Mouse (Mus musculus) midbrain, embryonic 11.5 days (tissue): ENCODE data around the gene Clec16a. TPM values are rescaled to one million over a fixed set of nuclear protein-coding genes. Genes with fewer than 3 reads are reported as not detected.

Experiments
- ATAC-seq: fragments of 200-750 bp; cut with Nextera tagmentation; 2 replicates; pipeline ENCODE4 v1.8.0; 2017; ENCODE audit warnings: moderate TSS enrichment, moderate library complexity; ENCODE audit not compliant: low FRiP score
- DNase-seq: peaks from one replicate; pipeline ENCODE4 v3.0.0; 2015; ENCODE audit warnings: low spot score; ENCODE audit errors: missing footprints
- H3K27ac ChIP-seq: fragments of 300-500 bp; sonication (generic); 2 replicates; pipeline ENCODE4 v1.5.1; 2014; ENCODE audit warnings: low read depth, low read length
- H3K27me3 ChIP-seq: fragments of 300-500 bp; sonication (generic); 2 replicates; pipeline ENCODE4 v1.6.1; 2014; ENCODE audit warnings: mild to moderate bottlenecking, low read length, moderate library complexity, mixed read lengths; ENCODE audit not compliant: control insufficient read depth, insufficient read depth
- H3K36me3 ChIP-seq: fragments of 300-500 bp; sonication (generic); 2 replicates; pipeline ENCODE4 v1.6.1; 2014; ENCODE audit warnings: mild to moderate bottlenecking, low read length, moderate library complexity, mixed read lengths; ENCODE audit not compliant: control insufficient read depth, insufficient read depth
- H3K4me1 ChIP-seq: fragments of 300-500 bp; sonication (generic); 2 replicates; pipeline ENCODE4 v1.6.1; 2014; ENCODE audit warnings: low read length; ENCODE audit not compliant: control insufficient read depth, insufficient read depth
- H3K4me2 ChIP-seq: fragments of 300-500 bp; sonication (generic); 2 replicates; pipeline ENCODE4 v1.6.1; 2014; ENCODE audit warnings: mild to moderate bottlenecking, moderate library complexity
- H3K4me3 ChIP-seq: fragments of 300-500 bp; sonication (generic); 2 replicates; pipeline ENCODE4 v1.5.1; 2014; ENCODE audit warnings: low read depth, low read length
- H3K9ac ChIP-seq: fragments of 300-500 bp; sonication (generic); 2 replicates; pipeline ENCODE4 v1.6.1; 2014; ENCODE audit warnings: low read length
- H3K9me3 ChIP-seq: fragments of 300-500 bp; sonication (generic); 2 replicates; pipeline ENCODE4 v1.6.1; 2016; ENCODE audit warnings: low read length; ENCODE audit not compliant: control insufficient read depth
- WGBS: fragments of 180-500 bp; shearing (Covaris S2); extraction: QIAGEN DNeasy Blood & Tissue Kit; methylation state at CpG from one replicate; pipeline ENCODE4 v1.1.7; 2014; 5-methylcytosine and 5-hydroxymethylcytosine counted together
- polyA plus RNA-seq: library from polyadenylated mRNA; unstranded; fragments of >200 nt; fragmentation: Nextera tagmentation; extraction: Ambion mirVana; gene quantifications from 2 replicates; pipeline ENCODE4 v1.2.1, GENCODE M21; 2014

Gene Clec16a
- polyA plus RNA-seq, 1 experiment from 2014 or later = 41.2 TPM

DNA sequence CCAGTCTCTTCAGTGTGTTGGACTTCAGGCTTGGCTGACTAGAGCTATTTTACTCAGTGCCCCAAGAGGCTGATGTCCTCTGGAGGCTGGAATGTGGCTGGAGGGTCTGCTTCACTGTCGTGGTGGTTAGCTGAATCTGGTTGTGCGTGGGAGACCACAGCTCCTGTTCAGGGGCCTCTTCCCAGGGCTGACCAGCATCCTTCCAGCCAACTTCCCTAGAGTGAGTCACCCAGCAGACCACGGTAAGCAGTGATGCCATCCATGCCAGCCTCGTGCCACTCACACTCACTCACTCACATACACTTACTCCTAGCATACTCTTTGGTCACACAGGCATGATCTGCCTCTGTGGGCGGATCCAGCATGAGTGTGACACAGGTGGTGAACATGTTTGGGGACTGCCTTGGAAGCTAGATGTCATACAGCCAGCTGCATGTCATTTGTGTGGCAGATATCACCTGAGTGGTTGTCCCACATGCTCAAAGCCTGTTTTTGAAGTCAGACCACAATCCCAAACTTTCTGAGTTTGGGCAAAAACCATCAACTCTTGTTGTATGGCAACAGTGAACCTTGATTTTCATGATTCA, 24.8 kb downstream of the Clec16a start:
- H3K9me3 ChIP-seq = no peaks in the 10 kb centered on the region

DNA sequence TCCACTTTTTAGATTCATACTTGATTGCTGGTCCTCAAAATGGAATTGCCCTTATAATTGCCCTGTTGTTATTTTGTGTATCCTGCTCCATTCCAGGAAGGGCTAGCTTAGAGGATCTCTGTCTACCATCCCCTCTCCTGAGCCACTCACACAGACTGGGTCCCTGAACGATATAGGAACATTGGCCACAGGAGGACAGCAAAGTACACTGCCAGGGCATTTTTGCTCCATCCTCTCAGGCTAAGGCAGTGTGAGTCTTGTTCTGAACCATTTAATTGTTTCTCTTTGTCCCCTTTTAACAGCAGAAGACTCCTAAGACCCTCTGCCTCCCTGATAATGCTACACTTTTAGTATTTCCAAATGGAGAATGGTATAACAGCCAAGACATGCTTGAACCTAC, 25.6 kb downstream of the Clec16a start:
- H3K4me2 ChIP-seq = no peak overlapping the region
- H3K27ac ChIP-seq = no peak overlapping the region
- DNase-seq (no peak), ATAC-seq (no peak)
- H3K9ac ChIP-seq = no peak overlapping the region
- no peaks in the 10 kb centered on the region for H3K36me3 ChIP-seq
- no peaks in the 10 kb centered on the region for H3K9me3 ChIP-seq
- no peak overlapping the region for H3K4me3 ChIP-seq
- WGBS = 70% methylated on average over 1 of the region's 1 CpGs
- no peaks in the 10 kb centered on the region for H3K27me3 ChIP-seq
- H3K4me1 ChIP-seq = no peaks in the 10 kb centered on the region

More for the DNA sequence above, 24.8 kb downstream of the Clec16a start:
- WGBS = 82% methylated on average over 5 of the region's 5 CpGs
- Histone ChIP-seq H3K9ac (no peak overlapping the region), H3K27ac (no peak overlapping the region), H3K4me2 (no peak overlapping the region), H3K36me3 (no peaks in the 10 kb centered on the region), H3K4me1 (no peaks in the 10 kb centered on the region), H3K4me3 (no peak overlapping the region), H3K27me3 (no peaks in the 10 kb centered on the region)
- DNase-seq (no peak), ATAC-seq (no peak)

DNA sequence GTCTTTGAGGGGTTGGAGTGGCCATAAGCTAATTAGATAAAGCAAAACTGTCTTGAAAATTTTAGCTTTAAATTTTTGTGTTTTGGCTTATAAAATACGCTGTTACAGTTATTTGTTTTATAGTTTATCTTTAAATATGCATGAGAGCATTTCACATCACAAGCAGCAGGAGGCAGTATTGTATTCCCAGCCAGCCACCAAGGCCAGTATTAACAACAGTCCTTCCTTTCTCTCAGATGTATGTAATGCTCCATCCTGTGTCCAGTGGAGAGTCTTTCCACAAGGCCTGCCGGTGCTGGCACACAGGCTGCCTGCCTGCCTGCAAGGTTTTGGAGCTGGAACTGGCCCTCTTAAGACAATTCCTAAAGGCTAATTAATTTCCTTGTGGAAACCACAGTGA, 26.7 kb downstream of the Clec16a start:
- no peak overlapping the region for H3K4me2 ChIP-seq
- no peak overlapping the region for H3K27ac ChIP-seq
- ATAC-seq (no peak), DNase-seq (no peak)
- no peak overlapping the region for H3K4me3 ChIP-seq
- H3K9ac ChIP-seq = no peak overlapping the region
- H3K27me3 ChIP-seq = no peaks in the 10 kb centered on the region
- no peaks in the 10 kb centered on the region for H3K36me3 ChIP-seq
- H3K9me3 ChIP-seq = no peaks in the 10 kb centered on the region
- WGBS = 62% methylated on average over 2 of the region's 2 CpGs
- no peaks in the 10 kb centered on the region for H3K4me1 ChIP-seq

GRCm38 (mm10) chr16:10574936-10575335, 29.8 kb downstream of the Clec16a start:
- WGBS = 74% methylated on average over 2 of the region's 2 CpGs

DNA sequence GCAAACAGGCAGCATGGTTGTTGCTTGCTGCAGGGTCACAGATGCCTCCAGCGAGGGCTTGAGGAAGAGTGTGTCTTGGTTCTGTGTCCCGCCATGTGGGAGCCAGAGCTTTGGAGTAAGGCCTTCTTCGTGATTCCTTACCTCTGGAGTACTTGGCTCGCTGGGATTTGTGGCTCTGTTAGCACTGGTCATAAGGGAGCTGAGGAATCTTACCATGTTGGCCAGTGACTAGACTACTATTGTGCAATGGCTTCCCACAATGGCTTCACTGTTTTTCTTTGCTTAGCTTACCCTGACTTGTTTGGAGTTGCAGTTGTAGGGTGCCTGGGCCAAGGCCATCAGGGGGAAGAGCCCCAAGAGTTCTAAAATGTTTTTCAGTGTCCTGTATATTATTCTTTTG, 30.8 kb downstream of the Clec16a start:
- no peak overlapping the region for H3K4me2 ChIP-seq
- WGBS = 89% methylated on average over 4 of the region's 4 CpGs
- DNase-seq (no peak), ATAC-seq (no peak)
- H3K27me3 ChIP-seq = no peaks in the 10 kb centered on the region
- no peak overlapping the region for H3K9ac ChIP-seq
- H3K4me1 ChIP-seq = no peaks in the 10 kb centered on the region
- H3K36me3 ChIP-seq = no peaks in the 10 kb centered on the region
- H3K9me3 ChIP-seq = no peaks in the 10 kb centered on the region
- H3K27ac ChIP-seq = no peak overlapping the region
- no peak overlapping the region for H3K4me3 ChIP-seq

More at GRCm38 (mm10) chr16:10574936-10575335, 29.8 kb downstream of the Clec16a start:
- H3K27ac ChIP-seq = no peak overlapping the region
- H3K9ac ChIP-seq = no peak overlapping the region
- H3K36me3 ChIP-seq = no peaks in the 10 kb centered on the region
- H3K4me2 ChIP-seq = no peak overlapping the region
- H3K4me1 ChIP-seq = no peaks in the 10 kb centered on the region
- ATAC-seq (no peak), DNase-seq (no peak)
- H3K4me3 ChIP-seq = no peak overlapping the region
- H3K27me3 ChIP-seq = no peaks in the 10 kb centered on the region
- no peaks in the 10 kb centered on the region for H3K9me3 ChIP-seq

DNA sequence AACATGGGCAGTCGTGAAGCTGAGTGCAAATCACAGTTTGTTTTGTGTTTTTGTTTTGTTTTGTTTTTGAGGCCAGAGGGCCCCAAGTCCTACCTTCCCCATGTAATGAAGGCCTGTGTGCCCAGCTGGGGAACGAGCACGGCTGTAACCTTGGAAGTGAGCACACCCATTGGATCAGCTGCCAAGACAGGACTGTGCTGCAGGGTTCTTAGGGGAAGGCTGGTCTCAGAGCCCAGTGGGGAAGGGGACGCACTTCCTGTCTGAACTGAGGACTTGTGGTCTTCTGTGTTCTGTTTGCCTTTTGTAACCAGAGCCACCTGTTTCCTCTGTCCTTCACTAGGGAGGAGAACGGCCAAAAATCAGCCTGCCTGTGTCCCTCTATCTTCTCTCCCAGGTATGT, 32.4 kb downstream of the Clec16a start:
- H3K27me3 ChIP-seq = no peaks in the 10 kb centered on the region
- ATAC-seq (no peak), DNase-seq (no peak)
- H3K4me2 ChIP-seq = no peak overlapping the region
- H3K27ac ChIP-seq = no peak overlapping the region
- H3K4me3 ChIP-seq = no peak overlapping the region
- H3K9me3 ChIP-seq = no peaks in the 10 kb centered on the region
- no peaks in the 10 kb centered on the region for H3K4me1 ChIP-seq
- no peaks in the 10 kb centered on the region for H3K36me3 ChIP-seq
- no peak overlapping the region for H3K9ac ChIP-seq
- WGBS = 72% methylated on average over 5 of the region's 5 CpGs

DNA sequence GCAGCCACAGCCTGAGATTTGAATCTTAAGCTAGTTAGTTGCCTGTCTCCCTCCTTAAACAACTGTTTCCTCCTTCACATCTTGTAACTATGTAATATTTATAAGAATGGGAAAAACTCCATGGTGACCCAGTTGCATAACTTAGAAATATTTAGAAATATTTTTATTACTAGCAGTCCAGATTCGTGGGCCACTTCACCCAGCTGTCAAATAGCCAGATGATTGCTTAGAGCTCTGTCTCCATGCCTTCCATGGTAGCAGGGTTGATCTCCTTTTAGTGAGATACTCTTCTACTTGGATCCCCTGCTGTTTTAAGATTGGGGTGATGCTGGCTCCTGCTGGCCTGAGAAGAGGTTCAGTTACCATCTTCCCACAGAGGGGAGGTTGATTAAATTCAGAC, 33.2 kb downstream of the Clec16a start:
- DNase-seq = no peak
- H3K4me2 ChIP-seq = no peak overlapping the region
- no peaks in the 10 kb centered on the region for H3K36me3 ChIP-seq
- H3K27me3 ChIP-seq = no peaks in the 10 kb centered on the region
- 78% methylated on average over 1 of the region's 1 CpGs for WGBS
- H3K4me3 ChIP-seq = no peak overlapping the region
- H3K4me1 ChIP-seq = no peaks in the 10 kb centered on the region
- no peak for ATAC-seq
- H3K9ac ChIP-seq = no peak overlapping the region
- no peak overlapping the region for H3K27ac ChIP-seq
- H3K9me3 ChIP-seq = no peaks in the 10 kb centered on the region

GRCm38 (mm10) chr16:10581234-10581898, 36.2 kb downstream of the Clec16a start:
- Histone ChIP-seq H3K4me1 (no peaks in the 10 kb centered on the region), H3K27ac (no peak overlapping the region), H3K9ac (no peak overlapping the region), H3K4me2 (no peak overlapping the region), H3K9me3 (no peaks in the 10 kb centered on the region), H3K4me3 (no peak overlapping the region), H3K36me3 (no peaks in the 10 kb centered on the region), H3K27me3 (no peaks in the 10 kb centered on the region)
- DNase-seq = no peak
- 96% methylated on average over 2 of the region's 2 CpGs for WGBS
- no peak for ATAC-seq

DNA sequence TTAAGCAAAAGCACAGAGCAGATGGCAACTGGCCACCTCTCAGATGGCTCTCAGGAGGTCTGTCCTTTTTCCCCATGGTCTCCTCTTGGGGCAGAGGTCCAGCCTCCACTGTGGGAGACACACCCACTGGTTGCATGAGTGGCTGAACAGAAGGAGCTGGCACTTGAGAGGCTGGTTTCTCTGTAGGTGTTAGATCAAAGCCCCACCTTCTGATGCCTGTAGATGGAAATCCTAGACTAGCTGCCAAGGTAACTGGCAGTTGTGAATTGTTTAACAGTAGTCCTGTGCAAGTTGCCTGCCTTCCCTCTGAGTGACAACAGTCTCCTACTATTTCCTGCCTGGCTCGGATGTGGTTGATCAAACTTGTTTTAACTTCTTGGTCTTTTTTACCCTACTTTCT, 40.0 kb downstream of the Clec16a start:
- H3K27me3 ChIP-seq = no peaks in the 10 kb centered on the region
- no peaks in the 10 kb centered on the region for H3K4me1 ChIP-seq
- H3K9ac ChIP-seq = no peak overlapping the region
- no peak overlapping the region for H3K4me3 ChIP-seq
- 81% methylated on average over 1 of the region's 1 CpGs for whole genome bisulfite sequencing
- no peak overlapping the region for H3K27ac ChIP-seq
- no peak for DNase-seq
- no peaks in the 10 kb centered on the region for H3K9me3 ChIP-seq
- no peak for ATAC-seq
- no peaks in the 10 kb centered on the region for H3K36me3 ChIP-seq
- H3K4me2 ChIP-seq = no peak overlapping the region
